Mouse (Mus musculus): Measurements from ENCODE around the gene Ceacam19. TPM values are rescaled to one million over a fixed set of nuclear protein-coding genes. Genes with fewer than 3 reads are reported as not detected.

Gene Ceacam19
- total RNA-seq, 2 experiments from 2014 or later: not detected

GRCm38 (mm10) chr7:19910421-19911291, 22.9 kb upstream of the Ceacam19 start:
- intact Hi-C loops (cut with DNase I): loop anchor here (1.0 kb wide), 1 partner anchor 46 kb away; no protein-coding TSS in a partner anchor
- peak; percentile 71 to 76 for DNase-seq (ENCODE audit: low spot score in 2 of 2)

DNA sequence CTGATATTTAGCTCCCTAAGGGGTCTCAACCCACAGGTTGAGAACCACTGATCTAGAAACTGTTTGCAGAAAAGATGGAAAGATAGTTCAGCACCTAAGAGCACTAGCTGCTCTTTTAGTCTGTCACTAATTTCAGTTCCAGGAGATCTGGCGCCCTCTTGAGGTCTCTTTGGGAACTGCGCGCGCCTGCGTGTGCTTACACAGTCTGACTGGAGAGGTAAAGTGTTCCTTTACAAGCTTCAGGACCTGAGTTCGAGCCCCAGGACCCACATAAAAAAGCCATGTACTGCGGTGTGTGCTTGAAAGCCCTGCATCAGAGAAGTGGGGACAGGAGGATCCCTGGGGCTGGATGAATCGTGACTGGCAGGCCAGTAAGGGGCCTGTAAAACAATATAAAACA, 2.1 kb upstream of the Ceacam19 start:
- intact Hi-C loops (cut with DNase I): no loop called here
- no peak for DNase-seq (ENCODE audit: low spot score in 2 of 2)

- no peak for DNase-seq (ENCODE audit: low spot score in 2 of 2)
- intact Hi-C loops (cut with DNase I): no loop called here
These were observed 7.0 kb downstream of the Ceacam19 start for GRCm38 (mm10) chr7:19880754-19881153.

DNA sequence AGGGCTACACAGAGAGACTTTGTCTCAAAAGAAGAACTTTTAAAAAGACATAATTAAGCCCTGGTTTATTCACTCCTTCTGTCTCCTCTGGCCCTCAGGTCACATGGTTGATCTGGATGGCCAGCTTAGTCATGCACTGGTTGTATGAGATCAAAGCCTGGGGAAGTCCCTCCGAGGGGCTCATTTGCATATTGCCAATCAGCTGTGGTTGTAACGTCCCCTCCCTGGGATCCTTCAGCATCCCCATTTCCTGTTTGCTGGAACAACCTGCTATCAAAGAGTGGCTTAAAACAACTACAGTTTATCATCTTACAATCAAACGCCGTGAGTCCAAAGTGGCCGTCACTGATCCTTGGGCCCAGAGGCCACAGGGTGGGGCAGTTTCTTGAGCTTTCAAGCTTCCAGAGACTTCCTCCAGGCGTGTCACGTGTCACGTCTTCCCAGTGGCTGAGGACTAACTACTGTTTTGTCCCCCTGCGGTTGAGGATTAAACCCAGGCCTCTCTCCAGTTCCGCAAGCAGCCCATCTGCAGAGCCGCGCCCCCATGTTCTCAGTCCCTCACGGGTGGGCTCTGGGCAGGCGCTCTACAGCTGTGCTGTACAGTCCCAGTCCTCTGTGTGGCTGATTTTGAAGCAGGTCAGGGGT, 10.9 kb downstream of the Ceacam19 start:
- intact Hi-C loops (cut with DNase I): no loop called here
- DNase-seq (ENCODE audit: low spot score in 2 of 2): no peak

DNA sequence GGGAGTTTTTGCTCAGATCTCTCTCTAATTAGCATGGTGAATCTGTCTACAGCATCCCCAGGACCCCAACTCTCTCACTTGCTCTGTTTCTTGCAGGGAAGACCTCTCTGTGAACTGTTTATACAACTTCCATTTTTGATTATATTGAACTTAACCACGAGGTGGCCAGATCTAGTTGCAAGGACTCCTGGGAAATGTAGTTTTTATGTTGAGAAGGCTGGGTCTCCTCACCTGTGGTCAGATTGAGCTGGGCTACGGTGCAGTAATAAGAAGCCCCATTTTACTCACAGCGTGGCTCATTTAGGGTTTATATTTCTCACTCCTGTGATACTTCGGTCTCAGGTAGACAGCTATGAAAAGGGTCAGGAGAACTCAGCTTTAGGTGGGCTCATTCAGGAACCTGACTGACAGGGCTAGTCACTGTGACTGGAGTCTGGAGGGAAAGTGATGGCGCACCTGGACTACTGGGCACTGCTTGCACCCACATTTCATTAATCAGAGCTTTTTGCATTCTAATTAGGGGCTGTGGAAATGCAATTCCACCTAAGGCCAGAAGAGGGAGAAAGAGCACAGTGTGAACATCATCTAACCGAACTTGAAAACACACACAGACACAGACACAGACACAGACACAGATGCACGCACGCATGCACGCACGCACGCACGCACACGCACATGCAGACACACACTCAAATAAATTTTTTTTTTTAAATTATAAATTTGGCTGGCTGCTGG, 11.7 kb downstream of the Ceacam19 start:
- peak; percentile 49 to 61 for DNase-seq (ENCODE audit: low spot score in 2 of 2)
- intact Hi-C loops (cut with DNase I): no loop called here

GRCm38 (mm10) chr7:19871943-19872601, 15.7 kb downstream of the Ceacam19 start:
- no peak for DNase-seq (ENCODE audit: low spot score in 2 of 2)
- intact Hi-C loops (cut with DNase I): no loop called here

- intact Hi-C loops (cut with DNase I): no loop called here
- no peak for DNase-seq (ENCODE audit: low spot score in 2 of 2)
These were observed 16.6 kb downstream of the Ceacam19 start for GRCm38 (mm10) chr7:19871137-19871621.

GRCm38 (mm10) chr7:19867751-19868399, 19.9 kb downstream of the Ceacam19 start:
- intact Hi-C loops (cut with DNase I): no loop called here
- DNase-seq (ENCODE audit: low spot score in 2 of 2): no peak

- DNase-seq (ENCODE audit: low spot score in 2 of 2): no peak
- intact Hi-C loops (cut with DNase I): no loop called here
These were observed 21.3 kb downstream of the Ceacam19 start for GRCm38 (mm10) chr7:19866490-19866889.

GRCm38 (mm10) chr7:19865246-19866036, 22.3 kb downstream of the Ceacam19 start:
- DNase-seq (ENCODE audit: low spot score in 2 of 2): no peak
- intact Hi-C loops (cut with DNase I): no loop called here

- intact Hi-C loops (cut with DNase I): no loop called here
- DNase-seq (ENCODE audit: low spot score in 2 of 2): no peak
These were observed 23.5 kb downstream of the Ceacam19 start for GRCm38 (mm10) chr7:19864241-19864640.

DNA sequence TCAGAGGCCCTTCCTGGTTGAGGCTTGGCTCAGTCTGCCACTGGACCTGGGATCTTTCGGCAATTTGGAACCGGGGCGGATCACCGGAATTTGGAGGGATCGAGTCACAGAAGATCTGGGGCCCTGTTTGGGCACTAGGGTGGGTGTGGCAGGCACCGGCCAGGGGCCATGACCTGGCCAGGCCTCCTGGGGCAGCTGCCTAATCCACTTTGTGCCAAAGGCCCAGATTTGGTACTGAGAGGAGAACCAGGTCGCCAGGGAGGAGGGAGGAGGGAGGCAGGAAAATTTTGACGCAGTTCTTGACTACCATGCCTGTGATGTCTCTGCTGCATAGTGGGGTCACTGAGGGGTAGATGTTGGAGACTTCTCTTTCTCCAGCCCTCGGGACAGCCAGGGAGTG, 26.6 kb downstream of the Ceacam19 start, which contains the start of gene Ceacam16:
Gene Ceacam16 (minus strand): TSS at position 101 of the 400 bp plus-strand sequence.
- no peak for DNase-seq (ENCODE audit: low spot score in 2 of 2)
- intact Hi-C loops (cut with DNase I): no loop called here

GRCm38 (mm10) chr7:19859740-19860139, 28.0 kb downstream of the Ceacam19 start:
- no peak for DNase-seq (ENCODE audit: low spot score in 2 of 2)
- intact Hi-C loops (cut with DNase I): no loop called here

GRCm38 (mm10) chr7:19856283-19856682, 31.5 kb downstream of the Ceacam19 start:
- intact Hi-C loops (cut with DNase I): no loop called here
- no peak for DNase-seq (ENCODE audit: low spot score in 2 of 2)

GRCm38 (mm10) chr7:19855663-19856062, 32.1 kb downstream of the Ceacam19 start:
- no peak for DNase-seq (ENCODE audit: low spot score in 2 of 2)
- intact Hi-C loops (cut with DNase I): no loop called here

DNA sequence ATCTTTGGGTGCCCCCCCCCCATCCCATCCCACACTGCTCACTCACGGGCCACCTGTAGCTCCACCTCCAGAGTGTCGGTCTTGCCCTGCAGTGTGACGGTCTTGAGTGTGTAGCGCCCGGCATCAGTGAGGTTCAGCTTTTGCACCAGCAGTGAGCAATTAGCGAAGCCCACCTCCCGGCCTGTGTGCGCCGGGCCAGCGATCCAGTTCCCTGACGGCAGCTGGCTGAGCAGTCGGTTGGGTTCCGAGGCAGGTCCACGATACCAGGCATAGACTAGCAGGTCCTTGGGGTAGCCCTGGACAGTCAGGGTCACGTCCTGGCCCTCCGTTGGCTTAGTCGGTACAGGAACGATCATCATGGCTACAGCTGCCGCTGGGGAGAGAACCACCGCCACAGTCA, 34.2 kb downstream of the Ceacam19 start:
- intact Hi-C loops (cut with DNase I): no loop called here
- DNase-seq (ENCODE audit: low spot score in 2 of 2): no peak

DNA sequence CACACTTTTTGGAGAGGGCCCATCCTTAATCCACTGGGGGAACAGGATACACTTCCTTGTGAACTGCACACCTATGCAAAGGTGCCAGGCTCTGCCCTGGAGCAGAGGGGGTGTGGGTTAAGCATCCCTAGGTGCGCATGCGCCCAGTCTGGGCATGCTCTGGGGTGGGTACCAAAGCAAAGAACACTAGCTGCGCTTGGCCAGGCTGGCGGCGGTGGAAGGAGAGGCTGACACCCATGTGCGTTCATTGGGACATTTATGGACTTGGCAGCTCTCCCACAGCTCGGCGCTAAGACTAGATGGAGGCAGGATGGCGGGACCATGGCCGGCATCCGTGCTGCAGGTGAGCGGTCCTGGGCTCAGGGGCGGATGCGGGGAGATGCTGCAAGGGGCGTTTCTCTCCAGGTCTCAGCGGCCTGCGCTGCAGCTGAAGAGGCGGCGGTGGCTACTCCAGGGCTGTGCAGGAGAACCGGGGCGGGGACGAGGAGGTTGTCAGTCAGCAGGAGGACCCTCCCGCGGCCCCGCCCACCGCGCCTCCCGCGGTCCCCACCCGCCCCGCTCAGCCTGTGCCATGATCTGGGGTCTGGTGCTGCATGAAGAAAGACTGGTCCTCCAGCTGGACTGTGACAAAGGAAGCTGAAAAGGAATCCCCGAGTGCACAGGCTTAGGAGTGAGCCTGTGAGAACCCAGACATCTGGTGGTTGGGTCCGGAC, 35.8 kb downstream of the Ceacam19 start, which contains the start of gene Gm19345:
Gene Gm19345 (plus strand): TSS at position 146 of the 713 bp plus-strand sequence.
- intact Hi-C loops (cut with DNase I): no loop called here
- DNase-seq (ENCODE audit: low spot score in 2 of 2): peak; percentile 23 to 36
